Mouse (Mus musculus) hindbrain, embryonic 10.5 days (tissue): ENCODE data around the gene Bpgm. TPM values are rescaled to one million over a fixed set of nuclear protein-coding genes. Genes with fewer than 3 reads are reported as not detected.
A peak's percentile ranks its signal among the peaks of the same experiment; 100 is the strongest.

ENCODE experiments used
- DNase-seq: peaks from one replicate; pipeline ENCODE4 v3.0.0-alpha.2; 2017; ENCODE audit warnings: low spot score
- H3K27ac ChIP-seq: fragments of 300-500 bp; sonication (generic); 2 replicates; pipeline ENCODE4 v1.5.1; 2016; ENCODE audit warnings: mild to moderate bottlenecking, moderate library complexity
- H3K27me3 ChIP-seq: fragments of 300-500 bp; sonication (generic); 2 replicates; pipeline ENCODE4 v1.6.1; 2016; ENCODE audit warnings: mild to moderate bottlenecking; ENCODE audit not compliant: poor library complexity, insufficient read depth, severe bottlenecking
- H3K36me3 ChIP-seq: fragments of 300-500 bp; sonication (generic); 2 replicates; pipeline ENCODE4 v1.6.1; 2016; ENCODE audit warnings: mild to moderate bottlenecking, moderate library complexity
- H3K4me1 ChIP-seq: fragments of 300-500 bp; sonication (generic); replicated peaks from 2 replicates; pipeline ENCODE4 v1.6.1; 2016; ENCODE audit warnings: mild to moderate bottlenecking
- H3K4me3 ChIP-seq: fragments of 300-500 bp; sonication (generic); 2 replicates; pipeline ENCODE4 v1.5.1; 2016; ENCODE audit warnings: mild to moderate bottlenecking, moderate library complexity
- H3K9me3 ChIP-seq: fragments of 300-500 bp; sonication (generic); 2 replicates; pipeline ENCODE4 v1.6.1; 2016; ENCODE audit warnings: mild to moderate bottlenecking, moderate library complexity
- WGBS: fragments of 180-500 bp; shearing (Covaris S2); methylation state at CpG from one replicate; pipeline ENCODE4 v1.1.7; 2016; 5-methylcytosine and 5-hydroxymethylcytosine counted together
- polyA plus RNA-seq: library from polyadenylated mRNA; unstranded; fragments of >200 nt; fragmentation: Nextera tagmentation; extraction: Ambion mirVana; gene quantifications from 2 replicates; pipeline ENCODE4 v1.2.1, GENCODE M21; 2016

The Bpgm gene
- polyA plus RNA-seq: 64.5 and 72.7 TPM in 2 replicates

GRCm38 (mm10) chr6:34475974-34476794, at the start of gene Bpgm:
Bpgm (plus strand) TSS chr6:34476207.
- H3K36me3 ChIP-seq: no peaks in the 10 kb centered on the region
- DNase-seq: peak; percentile 96
- no peaks in the 10 kb centered on the region for H3K27me3 ChIP-seq
- peaks cover 53% of the 10 kb centered on the region for H3K4me1 ChIP-seq
- H3K4me3 ChIP-seq: peak within 1 kb of the TSS; percentile 72
- WGBS: 1% methylated on average over 35 of the region's 35 CpGs
- H3K27ac ChIP-seq: peak within 1 kb of the TSS; percentile 89
- no peaks in the 10 kb centered on the region for H3K9me3 ChIP-seq

DNA sequence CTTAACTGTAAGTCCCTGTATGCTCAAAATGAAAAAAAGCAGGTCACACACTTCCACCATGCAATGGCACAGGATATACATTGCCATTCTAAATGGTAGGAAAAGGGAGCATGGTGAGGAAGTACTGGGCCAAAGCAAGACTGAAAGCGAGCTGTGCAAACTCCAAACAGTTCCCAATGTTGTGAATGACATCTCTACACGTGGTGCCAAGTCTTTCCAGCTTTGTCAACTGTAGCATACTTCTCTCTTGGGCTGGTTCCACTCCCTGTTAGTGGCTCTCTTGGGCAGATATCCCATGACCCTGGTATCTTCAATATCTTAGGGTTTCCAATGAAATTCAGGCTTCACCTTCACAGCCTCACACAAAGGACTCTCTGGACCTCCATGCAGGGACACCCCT, 37.0 kb upstream of the Bpgm start:
- H3K4me1 ChIP-seq: no peaks in the 10 kb centered on the region; the same call in 1 of the 2 replicates
- H3K9me3 ChIP-seq: no peaks in the 10 kb centered on the region
- H3K27ac ChIP-seq: no peak overlapping the region
- 60% methylated on average over 2 of the region's 2 CpGs for WGBS
- H3K4me3 ChIP-seq: no peak overlapping the region
- H3K36me3 ChIP-seq: no peaks in the 10 kb centered on the region
- H3K27me3 ChIP-seq: no peaks in the 10 kb centered on the region
- DNase-seq: no peak

- Histone ChIP-seq H3K36me3 (no peaks in the 10 kb centered on the region), H3K4me1 (no peaks in the 10 kb centered on the region; the same call in 1 of the 2 replicates), H3K4me3 (no peak overlapping the region), H3K27ac (no peak overlapping the region), H3K9me3 (no peaks in the 10 kb centered on the region), H3K27me3 (no peaks in the 10 kb centered on the region)
- 71% methylated on average over 9 of the region's 9 CpGs for WGBS
- DNase-seq: no peak
Observed at GRCm38 (mm10) chr6:34441556-34442257, 34.3 kb upstream of the Bpgm start.

GRCm38 (mm10) chr6:34443791-34444190, 32.2 kb upstream of the Bpgm start:
- Histone ChIP-seq H3K27ac (no peak overlapping the region), H3K36me3 (no peaks in the 10 kb centered on the region), H3K9me3 (no peaks in the 10 kb centered on the region), H3K4me1 (no peaks in the 10 kb centered on the region), H3K27me3 (no peaks in the 10 kb centered on the region), H3K4me3 (no peak overlapping the region)
- WGBS: 92% methylated on average over 2 of the region's 2 CpGs
- no peak for DNase-seq

- Histone ChIP-seq H3K27ac (no peak overlapping the region), H3K9me3 (no peaks in the 10 kb centered on the region), H3K4me1 (no peaks in the 10 kb centered on the region), H3K27me3 (no peaks in the 10 kb centered on the region), H3K36me3 (no peaks in the 10 kb centered on the region), H3K4me3 (no peak overlapping the region)
- peak; percentile 64 for DNase-seq
- 16% methylated on average over 2 of the region's 2 CpGs for WGBS
Observed at GRCm38 (mm10) chr6:34447961-34448360, 28.0 kb upstream of the Bpgm start.

DNA sequence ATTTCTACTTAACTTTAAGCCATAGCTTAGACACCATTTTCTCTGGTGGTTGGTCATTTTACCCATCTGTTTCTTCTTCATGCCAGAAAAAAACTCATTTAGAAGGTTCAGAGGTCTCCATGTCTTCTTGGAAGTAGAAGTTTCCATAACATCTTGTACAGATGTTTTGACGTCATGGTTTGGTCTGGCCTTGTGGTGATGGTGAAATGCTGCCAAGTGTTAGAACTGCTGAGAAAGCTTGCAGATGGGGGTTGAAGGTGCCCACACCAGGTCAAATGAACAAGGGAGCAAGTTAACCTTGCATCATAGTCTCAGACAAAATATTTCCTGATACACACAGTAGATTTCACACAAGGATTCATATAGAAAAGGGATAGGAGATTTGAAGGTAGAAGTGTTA, 27.3 kb upstream of the Bpgm start:
- H3K9me3 ChIP-seq: no peaks in the 10 kb centered on the region
- WGBS: 74% methylated on average over 1 of the region's 1 CpGs
- H3K27ac ChIP-seq: no peak overlapping the region
- H3K36me3 ChIP-seq: no peaks in the 10 kb centered on the region
- no peaks in the 10 kb centered on the region for H3K27me3 ChIP-seq
- DNase-seq: no peak
- no peak overlapping the region for H3K4me3 ChIP-seq
- no peaks in the 10 kb centered on the region for H3K4me1 ChIP-seq

- Histone ChIP-seq H3K4me1 (no peaks in the 10 kb centered on the region), H3K27ac (no peak overlapping the region)
Observed at GRCm38 (mm10) chr6:34452963-34453770, 22.8 kb upstream of the Bpgm start.

GRCm38 (mm10) chr6:34459456-34459855, 16.6 kb upstream of the Bpgm start:
- Histone ChIP-seq H3K36me3 (no peaks in the 10 kb centered on the region), H3K27me3 (no peaks in the 10 kb centered on the region), H3K9me3 (no peaks in the 10 kb centered on the region), H3K4me3 (no peak overlapping the region), H3K4me1 (no peaks in the 10 kb centered on the region), H3K27ac (no peak overlapping the region)
- no peak for DNase-seq

More at GRCm38 (mm10) chr6:34452963-34453770, 22.8 kb upstream of the Bpgm start:
- Histone ChIP-seq H3K27me3 (no peaks in the 10 kb centered on the region), H3K4me3 (no peak overlapping the region), H3K9me3 (no peaks in the 10 kb centered on the region), H3K36me3 (no peaks in the 10 kb centered on the region)
- no peak for DNase-seq
- 70% methylated on average over 7 of the region's 7 CpGs for WGBS

DNA sequence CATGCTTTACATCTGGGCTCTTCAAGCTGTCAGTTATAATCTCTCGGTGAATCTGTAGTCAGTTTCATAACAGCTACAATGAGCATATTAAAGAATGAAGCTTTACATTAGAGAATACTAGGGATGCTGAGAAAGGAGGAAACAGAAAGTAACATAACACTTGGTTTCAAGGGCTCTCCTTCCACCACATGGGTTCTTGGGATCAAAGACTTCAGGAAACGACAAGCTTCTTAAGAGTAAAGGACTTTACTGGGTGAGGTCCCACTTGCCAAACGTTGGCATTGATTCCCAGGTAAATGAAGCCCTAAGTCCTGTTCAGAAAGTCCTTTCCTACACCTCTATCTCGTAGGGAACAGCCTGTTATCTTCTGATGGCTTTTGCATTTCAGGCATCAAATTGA, 15.4 kb upstream of the Bpgm start:
- no peaks in the 10 kb centered on the region for H3K4me1 ChIP-seq
- no peak for DNase-seq
- no peaks in the 10 kb centered on the region for H3K27me3 ChIP-seq
- H3K36me3 ChIP-seq: no peaks in the 10 kb centered on the region
- no peak overlapping the region for H3K27ac ChIP-seq
- 66% methylated on average over 4 of the region's 4 CpGs for WGBS
- no peak overlapping the region for H3K4me3 ChIP-seq
- H3K9me3 ChIP-seq: no peaks in the 10 kb centered on the region

DNA sequence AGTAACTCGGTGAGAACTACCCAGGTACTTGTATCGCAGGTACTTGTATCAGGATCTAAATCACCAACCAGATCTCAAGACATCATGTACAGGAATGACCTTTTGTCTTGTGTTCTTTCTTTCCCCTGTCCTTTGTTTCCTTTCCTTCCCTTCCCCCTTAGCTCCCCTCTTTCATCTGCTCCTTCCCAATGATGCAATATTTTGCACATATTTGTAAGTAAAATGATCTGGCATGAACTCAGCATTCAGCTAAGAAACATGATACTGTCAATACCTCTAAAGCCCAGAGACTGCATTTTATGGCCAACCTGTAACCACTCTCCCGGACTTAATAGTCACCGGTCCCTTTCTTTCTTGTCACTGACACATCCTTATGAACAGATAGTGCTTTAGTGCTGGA, 12.4 kb upstream of the Bpgm start:
- DNase-seq: no peak
- no peaks in the 10 kb centered on the region for H3K9me3 ChIP-seq
- no peak overlapping the region for H3K27ac ChIP-seq
- 94% methylated on average over 4 of the region's 4 CpGs for WGBS
- no peak overlapping the region for H3K4me3 ChIP-seq
- no peaks in the 10 kb centered on the region for H3K27me3 ChIP-seq
- no peaks in the 10 kb centered on the region for H3K4me1 ChIP-seq
- H3K36me3 ChIP-seq: no peaks in the 10 kb centered on the region

- 82% methylated on average over 12 of the region's 12 CpGs for WGBS
- H3K27ac ChIP-seq: no peak overlapping the region
- no peaks in the 10 kb centered on the region for H3K27me3 ChIP-seq
- H3K36me3 ChIP-seq: no peaks in the 10 kb centered on the region
- H3K9me3 ChIP-seq: no peaks in the 10 kb centered on the region
- no peak for DNase-seq
- H3K4me1 ChIP-seq: peaks cover 9% of the 10 kb centered on the region
- no peak overlapping the region for H3K4me3 ChIP-seq
Observed at GRCm38 (mm10) chr6:34471434-34472110, 4.4 kb upstream of the Bpgm start.

DNA sequence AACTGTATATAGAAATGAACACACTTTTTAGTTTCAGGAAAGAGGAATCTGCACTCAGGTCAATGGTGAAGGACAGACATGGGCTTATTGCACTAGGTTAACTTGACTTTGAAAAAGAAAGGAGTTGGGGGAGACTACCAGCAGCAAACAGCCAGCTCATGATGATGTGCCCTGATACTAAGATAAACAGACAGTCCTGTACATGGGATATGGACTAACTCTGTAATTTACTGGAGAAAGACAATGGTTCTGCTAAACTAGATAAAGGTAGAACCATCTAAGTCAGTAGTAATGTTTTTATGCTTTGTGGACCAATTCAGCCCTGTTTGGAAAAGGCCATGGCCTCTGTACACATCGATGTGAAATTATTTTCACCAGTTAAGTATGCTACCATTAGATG, 2.7 kb upstream of the Bpgm start:
- Histone ChIP-seq H3K36me3 (no peaks in the 10 kb centered on the region), H3K4me1 (peaks cover 27% of the 10 kb centered on the region), H3K27ac (no peak overlapping the region), H3K4me3 (no peak overlapping the region), H3K27me3 (no peaks in the 10 kb centered on the region), H3K9me3 (no peaks in the 10 kb centered on the region)
- WGBS: 93% methylated on average over 1 of the region's 1 CpGs
- DNase-seq: no peak
